Mouse (Mus musculus): ENCODE data around the gene Cend1. TPM values are rescaled to one million over a fixed set of nuclear protein-coding genes. Genes with fewer than 3 reads are reported as not detected.

The Cend1 gene
- total RNA-seq, 2 experiments from 2014 or later, result 2.7 to 4.8 TPM

GRCm38 (mm10) chr7:141465388-141466044 is 36.2 kb upstream of the Cend1 start:
- no peak for DNase-seq (ENCODE audit: low spot score in 2 of 2)

- peak in 1 of 2 experiments; percentile 5 for DNase-seq (ENCODE audit: low spot score in 2 of 2)
These were observed 35.4 kb upstream of the Cend1 start for GRCm38 (mm10) chr7:141464603-141465201.

GRCm38 (mm10) chr7:141463824-141464602 is 34.7 kb upstream of the Cend1 start:
- peak in 1 of 2 experiments; percentile 11 for DNase-seq (ENCODE audit: low spot score in 2 of 2)

- no peak for DNase-seq (ENCODE audit: low spot score in 2 of 2)
These were observed 33.1 kb upstream of the Cend1 start for GRCm38 (mm10) chr7:141462333-141462821.

GRCm38 (mm10) chr7:141461521-141462332 is 32.4 kb upstream of the Cend1 start:
- DNase-seq (ENCODE audit: low spot score in 2 of 2), result peak in 1 of 2 experiments; percentile 2

GRCm38 (mm10) chr7:141460391-141461113 is 31.3 kb upstream of the Cend1 start, which contains the start of gene Cracr2b:
Cracr2b (plus strand) TSS chr7:141461094.
- no peak for DNase-seq (ENCODE audit: low spot score in 2 of 2)

- no peak for DNase-seq (ENCODE audit: low spot score in 2 of 2)
These were observed 30.7 kb upstream of the Cend1 start for GRCm38 (mm10) chr7:141460001-141460390.

- DNase-seq (ENCODE audit: low spot score in 2 of 2), result no peak
These were observed 30.0 kb upstream of the Cend1 start for GRCm38 (mm10) chr7:141459301-141459711.

GRCm38 (mm10) chr7:141458661-141459060 is 29.4 kb upstream of the Cend1 start:
- no peak for DNase-seq (ENCODE audit: low spot score in 2 of 2)

GRCm38 (mm10) chr7:141457986-141458660 is 28.8 kb upstream of the Cend1 start:
- DNase-seq (ENCODE audit: low spot score in 2 of 2), result no peak

- no peak for DNase-seq (ENCODE audit: low spot score in 2 of 2)
These were observed 27.9 kb upstream of the Cend1 start for GRCm38 (mm10) chr7:141457236-141457635.

GRCm38 (mm10) chr7:141456739-141457138 is 27.4 kb upstream of the Cend1 start:
- no peak for DNase-seq (ENCODE audit: low spot score in 2 of 2)

GRCm38 (mm10) chr7:141455610-141456314 is 26.5 kb upstream of the Cend1 start:
- DNase-seq (ENCODE audit: low spot score in 2 of 2), result peak in 1 of 2 experiments; percentile 54

- peak; percentile 90 to 91 for DNase-seq (ENCODE audit: low spot score in 2 of 2)
These were observed 25.8 kb upstream of the Cend1 start, which contains the start of gene Pnpla2 for GRCm38 (mm10) chr7:141454967-141455551. Pnpla2 (plus strand) TSS chr7:141455198.

- no peak for DNase-seq (ENCODE audit: low spot score in 2 of 2)
These were observed 24.3 kb upstream of the Cend1 start for GRCm38 (mm10) chr7:141453636-141454035.

- no peak for DNase-seq (ENCODE audit: low spot score in 2 of 2)
These were observed 22.6 kb upstream of the Cend1 start for GRCm38 (mm10) chr7:141451928-141452327.

- peak; percentile 89 for DNase-seq (ENCODE audit: low spot score in 2 of 2)
These were observed 18.1 kb upstream of the Cend1 start, which contains the start of gene Rplp2 for GRCm38 (mm10) chr7:141447110-141447991. Rplp2 (plus strand) TSS chr7:141447370.

All from adrenal gland, postnatal 4 days (tissue).